Mouse (Mus musculus): ENCODE data around the gene Abcg1. TPM values are rescaled to one million over a fixed set of nuclear protein-coding genes. Genes with fewer than 3 reads are reported as not detected.

Abcg1 gene
- total RNA-seq, 2 experiments from 2014 or later = 3.8 to 6.0 TPM

DNA sequence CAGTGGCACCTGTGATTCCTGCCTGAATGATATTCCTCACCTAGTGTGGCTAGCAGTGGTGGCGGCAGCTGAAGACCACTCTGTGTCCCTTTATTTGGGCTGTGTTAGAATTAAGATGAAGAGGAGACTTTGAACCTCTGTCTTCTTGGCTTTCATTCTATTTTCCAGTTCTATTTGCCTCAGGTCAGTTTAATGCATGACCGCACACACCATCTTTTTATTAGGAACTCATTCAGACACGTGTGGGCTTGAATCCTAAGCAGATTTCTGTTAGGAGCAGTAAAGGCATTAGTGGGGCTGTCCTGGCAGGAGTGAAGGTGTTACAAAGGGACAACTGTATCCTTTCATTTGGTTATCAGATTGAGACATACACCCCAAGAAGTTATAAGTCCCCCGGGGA is 102.8 kb downstream of the Abcg1 start:
- DNase-seq (ENCODE audit: low spot score) = no peak
- intact Hi-C loops (cut with DNase I) = no loop called here

DNA sequence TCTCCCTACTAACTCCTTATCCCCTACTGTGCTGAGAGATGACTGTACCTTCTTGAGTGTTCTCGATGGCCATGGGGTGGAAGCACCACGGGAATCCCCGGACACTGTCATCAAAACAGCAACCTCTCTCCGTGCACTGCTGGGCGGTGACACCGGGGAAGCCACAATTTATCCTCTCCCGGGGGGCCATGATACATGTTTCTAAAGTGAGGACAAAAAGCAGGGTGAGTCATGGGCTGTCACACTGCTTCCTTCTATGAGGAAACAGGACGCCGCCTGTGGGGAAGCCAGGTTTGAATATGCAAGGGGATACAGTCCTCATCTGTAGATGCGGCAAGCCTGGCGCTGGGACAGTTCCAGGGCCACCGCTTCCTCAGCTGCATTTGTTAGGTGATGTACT is 105.1 kb downstream of the Abcg1 start:
- no peak for DNase-seq (ENCODE audit: low spot score)
- intact Hi-C loops (cut with DNase I) = no loop called here

- intact Hi-C loops (cut with DNase I) = no loop called here
- no peak for DNase-seq (ENCODE audit: low spot score)
Observed at GRCm38 (mm10) chr17:31163821-31164220, 106.3 kb downstream of the Abcg1 start.

- intact Hi-C loops (cut with DNase I) = no loop called here
- DNase-seq (ENCODE audit: low spot score) = no peak
Observed at GRCm38 (mm10) chr17:31165127-31165526, 107.7 kb downstream of the Abcg1 start, which contains the start of gene Tff1. Gene Tff1, minus strand, starts transcription at chr17:31165277.

Other genes with a start within 250 kb of the Abcg1 start
- gene Glp1r, start 155.9 kb upstream of the Abcg1 start, total RNA-seq (2021) = under 1 TPM; 0.44 to 0.59 TPM
- not detected for gene Umodl1, start 103.0 kb upstream of the Abcg1 start, total RNA-seq (2021)
- not detected for gene Tff3, start 72.0 kb downstream of the Abcg1 start, total RNA-seq (2021)
- not detected for gene Tff2, start 86.6 kb downstream of the Abcg1 start, total RNA-seq (2021)
- gene Tff1, start 107.6 kb downstream of the Abcg1 start, total RNA-seq (2021) = not detected
- gene Tmprss3, start 141.3 kb downstream of the Abcg1 start, total RNA-seq (2021) = not detected
- gene Ubash3a, start 150.2 kb downstream of the Abcg1 start, total RNA-seq (2021) = not detected
- 1 to 10 TPM; 1.7 to 2.1 TPM for gene Rsph1, start 219.7 kb downstream of the Abcg1 start, total RNA-seq (2021)
- 10 to 100 TPM; 10.4 to 13.3 TPM for gene Slc37a1, start 229.1 kb downstream of the Abcg1 start, total RNA-seq (2021)